Mouse (Mus musculus) kidney, embryonic 15.5 days (tissue): ENCODE data around the gene Spen. TPM values are rescaled to one million over a fixed set of nuclear protein-coding genes. Genes with fewer than 3 reads are reported as not detected.
"Not testable (repeated sequence)": the region's sequence is repeated elsewhere in the genome, so short reads cannot be mapped to it uniquely, and the experiment has no call there.

ENCODE experiments used
- ATAC-seq: fragments of 200-750 bp; cut with Nextera tagmentation; replicated peaks from 2 replicates; pipeline ENCODE4 v1.8.0; 2017; ENCODE audit warnings: moderate TSS enrichment; ENCODE audit not compliant: low FRiP score
- H3K27ac ChIP-seq: fragments of 300-500 bp; sonication (generic); 2 replicates; pipeline ENCODE4 v1.5.1; 2015; ENCODE audit warnings: mild to moderate bottlenecking, inconsistent platforms
- H3K27me3 ChIP-seq: fragments of 300-500 bp; sonication (generic); 2 replicates; pipeline ENCODE4 v1.6.1; 2015; ENCODE audit warnings: inconsistent platforms
- H3K36me3 ChIP-seq: fragments of 300-500 bp; sonication (generic); 2 replicates; pipeline ENCODE4 v1.6.1; 2015; ENCODE audit warnings: inconsistent platforms
- H3K4me1 ChIP-seq: fragments of 300-500 bp; sonication (generic); 2 replicates; pipeline ENCODE4 v1.6.1; 2015; ENCODE audit warnings: inconsistent platforms
- H3K4me2 ChIP-seq: fragments of 300-500 bp; sonication (generic); 2 replicates; pipeline ENCODE4 v1.6.1; 2015; ENCODE audit warnings: moderate library complexity, mild to moderate bottlenecking, inconsistent platforms
- H3K4me3 ChIP-seq: fragments of 300-500 bp; sonication (generic); replicated peaks from 2 replicates; pipeline ENCODE4 v1.5.1; 2015; ENCODE audit warnings: mild to moderate bottlenecking, inconsistent platforms
- H3K9ac ChIP-seq: fragments of 300-500 bp; sonication (generic); 2 replicates; pipeline ENCODE4 v1.6.1; 2015; ENCODE audit warnings: mild to moderate bottlenecking, inconsistent platforms
- H3K9me3 ChIP-seq: fragments of 300-500 bp; sonication (generic); replicated peaks from 2 replicates; pipeline ENCODE4 v1.6.1; 2016; ENCODE audit warnings: inconsistent platforms
- WGBS: fragments of 180-500 bp; shearing (Covaris S2); methylation state at CpG from one replicate; pipeline ENCODE4 v1.1.7; 2015; ENCODE audit warnings: mixed read lengths; 5-methylcytosine and 5-hydroxymethylcytosine counted together
- polyA plus RNA-seq: library from polyadenylated mRNA; unstranded; fragments of >200 nt; fragmentation: Nextera tagmentation; extraction: Ambion mirVana; gene quantifications from 2 replicates; pipeline ENCODE4 v1.2.1, GENCODE M21; 2015

The Spen gene
- polyA plus RNA-seq, 1 experiment from 2014 or later: 10.3 TPM

GRCm38 (mm10) chr4:141558658-141559057 lies 20.3 kb upstream of the Spen start:
- H3K9ac ChIP-seq: peak overlapping the region; percentile 33
- peak overlapping the region; percentile 44 for H3K4me3 ChIP-seq
- no peak for ATAC-seq
- no peaks in the 10 kb centered on the region for H3K9me3 ChIP-seq
- WGBS: 26% methylated on average over 16 of the region's 16 CpGs
- H3K4me1 ChIP-seq: peaks cover 28% of the 10 kb centered on the region
- peak overlapping the region; percentile 85 for H3K4me2 ChIP-seq
- H3K27me3 ChIP-seq: no peaks in the 10 kb centered on the region
- H3K36me3 ChIP-seq: no peaks in the 10 kb centered on the region
- peak overlapping the region; percentile 92 for H3K27ac ChIP-seq

GRCm38 (mm10) chr4:141556163-141556562 lies 17.8 kb upstream of the Spen start:
- not testable (repeated sequence) for H3K9me3 ChIP-seq, H3K27me3 ChIP-seq, ATAC-seq, H3K9ac ChIP-seq, H3K36me3 ChIP-seq, H3K27ac ChIP-seq, H3K4me3 ChIP-seq, H3K4me2 ChIP-seq
- 95% methylated on average over 6 of the region's 6 CpGs for WGBS
- peaks cover 30% of the 10 kb centered on the region for H3K4me1 ChIP-seq

- H3K4me1 ChIP-seq: peaks cover 20% of the 10 kb centered on the region
- WGBS: 89% methylated on average over 8 of the region's 9 CpGs
- H3K27ac ChIP-seq, H3K9ac ChIP-seq, H3K4me3 ChIP-seq, H3K36me3 ChIP-seq, H3K27me3 ChIP-seq, H3K4me2 ChIP-seq, H3K9me3 ChIP-seq, ATAC-seq: not testable (repeated sequence)
Measured at GRCm38 (mm10) chr4:141554255-141554865, 16.0 kb upstream of the Spen start.

- H3K27me3 ChIP-seq: no peaks in the 10 kb centered on the region
- WGBS: 26% methylated on average over 2 of the region's 2 CpGs
- H3K4me1 ChIP-seq: peaks cover 16% of the 10 kb centered on the region
- H3K9me3 ChIP-seq: no peaks in the 10 kb centered on the region
- no peak overlapping the region for H3K27ac ChIP-seq
- H3K4me2 ChIP-seq: no peak overlapping the region
- ATAC-seq: peak; percentile 57; the same call in 1 of the 2 replicates
- no peaks in the 10 kb centered on the region for H3K36me3 ChIP-seq
- H3K4me3 ChIP-seq: no peak overlapping the region
- H3K9ac ChIP-seq: no peak overlapping the region
Measured at GRCm38 (mm10) chr4:141552484-141552883, 14.1 kb upstream of the Spen start.

GRCm38 (mm10) chr4:141547299-141547698 lies 8.9 kb upstream of the Spen start:
- Histone ChIP-seq H3K27me3 (no peaks in the 10 kb centered on the region), H3K9ac (peak overlapping the region; percentile 94), H3K36me3 (no peaks in the 10 kb centered on the region), H3K9me3 (no peaks in the 10 kb centered on the region), H3K4me1 (peaks cover 25% of the 10 kb centered on the region), H3K4me3 (peak overlapping the region; percentile 77), H3K4me2 (peak overlapping the region; percentile 99), H3K27ac (peak overlapping the region; percentile 100)
- ATAC-seq: no peak
- 18% methylated on average over 9 of the region's 9 CpGs for WGBS

GRCm38 (mm10) chr4:141546334-141547200 lies 8.2 kb upstream of the Spen start:
- Histone ChIP-seq H3K27ac (peak overlapping the region; percentile 100), H3K4me3 (peak overlapping the region; percentile 77), H3K27me3 (no peaks in the 10 kb centered on the region), H3K4me1 (peaks cover 30% of the 10 kb centered on the region), H3K4me2 (peak overlapping the region; percentile 99), H3K9me3 (no peaks in the 10 kb centered on the region), H3K36me3 (no peaks in the 10 kb centered on the region), H3K9ac (peak overlapping the region; percentile 94)
- peak; percentile 81 for ATAC-seq
- 1% methylated on average over 95 of the region's 98 CpGs for WGBS

- Histone ChIP-seq H3K27ac (peak overlapping the region; percentile 100), H3K4me2 (peak overlapping the region; percentile 99), H3K9ac (peak overlapping the region; percentile 94), H3K4me3 (peak overlapping the region; percentile 77), H3K9me3 (no peaks in the 10 kb centered on the region), H3K27me3 (no peaks in the 10 kb centered on the region), H3K4me1 (peaks cover 32% of the 10 kb centered on the region), H3K36me3 (no peaks in the 10 kb centered on the region)
- under 1% methylated on average over 50 of the region's 56 CpGs for WGBS
- ATAC-seq: peak; percentile 81
Measured at GRCm38 (mm10) chr4:141545743-141546333, 7.4 kb upstream of the Spen start.

GRCm38 (mm10) chr4:141545071-141545742 lies 6.8 kb upstream of the Spen start:
- Histone ChIP-seq H3K27me3 (no peaks in the 10 kb centered on the region), H3K4me3 (peak overlapping the region; percentile 77), H3K9ac (peak overlapping the region; percentile 78), H3K9me3 (no peaks in the 10 kb centered on the region), H3K36me3 (no peaks in the 10 kb centered on the region), H3K27ac (peak overlapping the region; percentile 100), H3K4me1 (peaks cover 35% of the 10 kb centered on the region), H3K4me2 (peak overlapping the region; percentile 99)
- under 1% methylated on average over 45 of the region's 45 CpGs for WGBS
- peak; percentile 44 for ATAC-seq

GRCm38 (mm10) chr4:141544536-141544935 lies 6.1 kb upstream of the Spen start:
- 42% methylated on average over 2 of the region's 2 CpGs for WGBS
- Histone ChIP-seq H3K4me2 (peak overlapping the region; percentile 99), H3K9me3 (no peaks in the 10 kb centered on the region), H3K36me3 (no peaks in the 10 kb centered on the region), H3K4me1 (peaks cover 37% of the 10 kb centered on the region), H3K4me3 (peak overlapping the region; percentile 77), H3K27ac (peak overlapping the region; percentile 100), H3K9ac (0 out of 2 replicates have a peak overlapping the region, but pooled peaks have one; percentile 78), H3K27me3 (no peaks in the 10 kb centered on the region)
- no peak for ATAC-seq

- Histone ChIP-seq H3K9me3 (no peaks in the 10 kb centered on the region), H3K4me2 (no peak overlapping the region), H3K27me3 (no peaks in the 10 kb centered on the region), H3K27ac (no peak overlapping the region), H3K36me3 (no peaks in the 10 kb centered on the region), H3K4me1 (peaks cover 41% of the 10 kb centered on the region), H3K9ac (no peak overlapping the region), H3K4me3 (no peak overlapping the region)
- 89% methylated on average over 3 of the region's 3 CpGs for WGBS
- ATAC-seq: no peak
Measured at GRCm38 (mm10) chr4:141543593-141543992, 5.2 kb upstream of the Spen start.

GRCm38 (mm10) chr4:141541851-141542250 lies 3.5 kb upstream of the Spen start:
- no peak overlapping the region for H3K4me3 ChIP-seq
- H3K9ac ChIP-seq: no peak overlapping the region
- 0 out of 2 replicates have a peak overlapping the region, but pooled peaks have one; percentile 7 for H3K4me2 ChIP-seq
- peaks cover 30% of the 10 kb centered on the region for H3K4me1 ChIP-seq
- 0 out of 2 replicates have a peak overlapping the region, but pooled peaks have one; percentile 11 for H3K27ac ChIP-seq
- 34% methylated on average over 7 of the region's 7 CpGs for WGBS
- no peaks in the 10 kb centered on the region for H3K9me3 ChIP-seq
- H3K36me3 ChIP-seq: no peaks in the 10 kb centered on the region
- no peaks in the 10 kb centered on the region for H3K27me3 ChIP-seq
- ATAC-seq: no peak
